Mouse (Mus musculus): ENCODE measurements around the gene Slc7a8. TPM values are rescaled to one million over a fixed set of nuclear protein-coding genes. Genes with fewer than 3 reads are reported as not detected.

The Slc7a8 gene
- total RNA-seq, 2 experiments from 2014 or later, result 68.7 to 70.6 TPM

DNA sequence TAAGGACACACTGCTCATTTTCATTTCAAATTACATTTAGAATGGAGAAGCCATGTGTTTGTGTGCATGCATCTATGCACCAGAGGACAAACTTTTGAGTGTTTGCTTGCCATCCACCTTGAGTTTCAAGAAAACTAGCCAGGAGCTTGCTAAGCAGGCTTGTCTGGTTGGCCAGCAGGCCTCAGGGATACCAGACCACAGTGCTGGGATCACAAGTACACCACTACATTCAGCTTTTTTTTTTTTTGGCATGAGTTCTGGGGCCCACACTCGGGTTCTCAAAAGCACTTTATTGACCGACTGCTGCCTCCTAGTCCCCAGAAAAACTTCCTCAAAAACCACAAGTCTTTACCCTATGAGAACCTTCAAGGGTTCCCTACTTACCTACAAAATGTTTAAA lies 107.4 kb downstream of the Slc7a8 start:
- intact Hi-C loops (cut with DNase I), result no loop called here
- no peak for DNase-seq (ENCODE audit: low spot score in 2 of 2)

Other genes with a start within 250 kb of the Slc7a8 start
- 1 to 10 TPM; 2.4 to 4.9 TPM for gene Haus4, start 227.3 kb downstream of the Slc7a8 start, total RNA-seq (2021)
- gene Ajuba, start 204.4 kb downstream of the Slc7a8 start, total RNA-seq (2021), result 1 to 10 TPM; 2.7 to 3.1 TPM
- 1 to 10 TPM; 4.4 to 7.4 TPM for gene 4931414P19Rik, start 176.0 kb downstream of the Slc7a8 start, total RNA-seq (2021)
- gene Psmb5, start 163.9 kb downstream of the Slc7a8 start, total RNA-seq (2021), result 100 to 1,000 TPM; 185 to 188 TPM
- gene Psmb11, start 160.5 kb downstream of the Slc7a8 start, total RNA-seq (2021), result under 1 TPM in 1 of 2 experiments, not detected in 1; 0.30 TPM
- gene Gm17606, start 141.0 kb downstream of the Slc7a8 start, total RNA-seq (2021), result not detected
- 10 to 100 TPM; 10.5 to 12.2 TPM for gene Cdh24, start 140.6 kb downstream of the Slc7a8 start, total RNA-seq (2021)
- 10 to 100 TPM; 23.4 to 23.8 TPM for gene 1700123O20Rik, start 95.7 kb downstream of the Slc7a8 start, total RNA-seq (2021)
- 100 to 1,000 TPM; 183 to 184 TPM for gene Acin1, start 95.0 kb downstream of the Slc7a8 start, total RNA-seq (2021)
- not detected for gene Gm29776, start 83.1 kb downstream of the Slc7a8 start, total RNA-seq (2021)
- not detected for gene Cebpe, start 69.8 kb downstream of the Slc7a8 start, total RNA-seq (2021)
- gene Rnf212b, start 32.2 kb upstream of the Slc7a8 start, total RNA-seq (2021), result not detected
- 10 to 100 TPM; 11.5 to 16.7 TPM for gene Homez, start 89.0 kb upstream of the Slc7a8 start, total RNA-seq (2021)
- 10 to 100 TPM; 18.2 to 19.1 TPM for gene Ppp1r3e, start 95.6 kb upstream of the Slc7a8 start, total RNA-seq (2021)
- gene Bcl2l2, start 101.4 kb upstream of the Slc7a8 start, total RNA-seq (2021), result 100 to 1,000 TPM; 104 to 105 TPM
- gene Gm20521, start 101.5 kb upstream of the Slc7a8 start, total RNA-seq (2021), result 1 to 10 TPM in 1 of 2 experiments, under 1 TPM in 1; 0.40 to 2.1 TPM
- 100 to 1,000 TPM; 233 to 257 TPM for gene Pabpn1, start 110.6 kb upstream of the Slc7a8 start, total RNA-seq (2021)
- gene Slc22a17, start 131.2 kb upstream of the Slc7a8 start, total RNA-seq (2021), result 100 to 1,000 TPM; 630 to 690 TPM
- 1 to 10 TPM; 5.8 to 8.1 TPM for gene Efs, start 144.2 kb upstream of the Slc7a8 start, total RNA-seq (2021)
- gene Il25, start 150.7 kb upstream of the Slc7a8 start, total RNA-seq (2021), result not detected
- 10 to 100 TPM; 38.2 to 40.8 TPM for gene Cmtm5, start 154.3 kb upstream of the Slc7a8 start, total RNA-seq (2021)
- gene Myh6, start 185.0 kb upstream of the Slc7a8 start, total RNA-seq (2021), result 1 to 10 TPM; 2.7 to 3.7 TPM
- gene Gm17428, start 195.0 kb upstream of the Slc7a8 start, total RNA-seq (2021), result not detected
- gene Myh7, start 212.7 kb upstream of the Slc7a8 start, total RNA-seq (2021), result 1 to 10 TPM; 5.6 to 7.8 TPM
- 10 to 100 TPM; 20.2 to 21.6 TPM for gene Ngdn, start 233.5 kb upstream of the Slc7a8 start, total RNA-seq (2021)

Measured in left cerebral cortex, postnatal 14 days (tissue).